Mouse (Mus musculus) liver, embryonic 16.5 days (tissue): ENCODE measurements around the gene Senp6. TPM values are rescaled to one million over a fixed set of nuclear protein-coding genes. Genes with fewer than 3 reads are reported as not detected.
"Not testable (repeated sequence)": the region's sequence is repeated elsewhere in the genome, so short reads cannot be mapped to it uniquely, and the experiment has no call there.

ENCODE experiments used
- ATAC-seq: fragments of 200-750 bp; cut with Nextera tagmentation; 2 replicates; pipeline ENCODE4 v1.8.0; 2017; ENCODE audit warnings: low read depth, mild to moderate bottlenecking, moderate number of reproducible peaks, moderate library complexity
- H3K27ac ChIP-seq: fragments of 300-500 bp; sonication (generic); 2 replicates; pipeline ENCODE4 v1.5.1; 2014; ENCODE audit warnings: mild to moderate bottlenecking, low read length
- H3K27me3 ChIP-seq: fragments of 300-500 bp; sonication (generic); 2 replicates; pipeline ENCODE4 v1.6.1; 2014; ENCODE audit warnings: low read depth, low read length, mixed read lengths; ENCODE audit not compliant: control insufficient read depth, insufficient read depth
- H3K36me3 ChIP-seq: fragments of 300-500 bp; sonication (generic); 2 replicates; pipeline ENCODE4 v1.6.1; 2014; ENCODE audit warnings: mild to moderate bottlenecking; ENCODE audit not compliant: control insufficient read depth, insufficient read depth
- H3K4me1 ChIP-seq: fragments of 300-500 bp; sonication (generic); 2 replicates; pipeline ENCODE4 v1.6.1; 2014; ENCODE audit warnings: low read depth, low read length, mixed read lengths; ENCODE audit not compliant: control insufficient read depth
- H3K4me2 ChIP-seq: fragments of 300-500 bp; sonication (generic); 2 replicates; pipeline ENCODE4 v1.6.1; 2014; ENCODE audit warnings: low read depth, low read length, mixed read lengths
- H3K4me3 ChIP-seq: fragments of 300-500 bp; sonication (generic); 2 replicates; pipeline ENCODE4 v1.5.1; 2014; ENCODE audit warnings: low read depth, mild to moderate bottlenecking, low read length
- H3K9ac ChIP-seq: fragments of 300-500 bp; sonication (generic); 2 replicates; pipeline ENCODE4 v1.6.1; 2014; ENCODE audit warnings: low read depth, low read length
- H3K9me3 ChIP-seq: fragments of 300-500 bp; sonication (generic); replicated peaks from 2 replicates; pipeline ENCODE4 v1.6.1; 2016; ENCODE audit warnings: low read length; ENCODE audit not compliant: control insufficient read depth
- WGBS: fragments of 180-500 bp; shearing (Covaris S2); extraction: QIAGEN DNeasy Blood & Tissue Kit; methylation state at CpG from one replicate; pipeline ENCODE4 v1.1.7; 2014; ENCODE audit not compliant: insufficient replicate concordance; 5-methylcytosine and 5-hydroxymethylcytosine counted together
- polyA plus RNA-seq: library from polyadenylated mRNA; unstranded; fragments of >200 nt; fragmentation: Nextera tagmentation; extraction: Ambion mirVana; gene quantifications from 2 replicates; pipeline ENCODE4 v1.2.1, GENCODE M21; 2015

The Senp6 gene
- polyA plus RNA-seq, 1 experiment from 2014 or later, result 11.8 TPM

- Histone ChIP-seq H3K9me3 (no peaks in the 10 kb centered on the region), H3K27me3 (no peaks in the 10 kb centered on the region), H3K4me2 (no peak overlapping the region), H3K36me3 (no peaks in the 10 kb centered on the region), H3K4me3 (no peak overlapping the region), H3K9ac (no peak overlapping the region), H3K27ac (no peak overlapping the region), H3K4me1 (no peaks in the 10 kb centered on the region)
- WGBS, result 29% methylated on average over 2 of the region's 2 CpGs
- ATAC-seq, result no peak
Measured at GRCm38 (mm10) chr9:80039296-80039815, 27.3 kb upstream of the Senp6 start.

- WGBS, result 82% methylated on average over 4 of the region's 4 CpGs
- ATAC-seq, result not testable (repeated sequence)
Measured at GRCm38 (mm10) chr9:80044301-80044700, 22.4 kb upstream of the Senp6 start.

GRCm38 (mm10) chr9:80049271-80049670, 17.4 kb upstream of the Senp6 start:
- H3K4me3 ChIP-seq, H3K27me3 ChIP-seq, H3K27ac ChIP-seq, H3K4me2 ChIP-seq, H3K9me3 ChIP-seq, H3K9ac ChIP-seq, ATAC-seq, H3K36me3 ChIP-seq, H3K4me1 ChIP-seq: not testable (repeated sequence)
- 47% methylated on average over 5 of the region's 5 CpGs for WGBS

More at GRCm38 (mm10) chr9:80044301-80044700, 22.4 kb upstream of the Senp6 start:
- H3K4me2 ChIP-seq, H3K9ac ChIP-seq, H3K9me3 ChIP-seq, H3K27me3 ChIP-seq, H3K4me3 ChIP-seq, H3K4me1 ChIP-seq, H3K27ac ChIP-seq, H3K36me3 ChIP-seq: not testable (repeated sequence)

DNA sequence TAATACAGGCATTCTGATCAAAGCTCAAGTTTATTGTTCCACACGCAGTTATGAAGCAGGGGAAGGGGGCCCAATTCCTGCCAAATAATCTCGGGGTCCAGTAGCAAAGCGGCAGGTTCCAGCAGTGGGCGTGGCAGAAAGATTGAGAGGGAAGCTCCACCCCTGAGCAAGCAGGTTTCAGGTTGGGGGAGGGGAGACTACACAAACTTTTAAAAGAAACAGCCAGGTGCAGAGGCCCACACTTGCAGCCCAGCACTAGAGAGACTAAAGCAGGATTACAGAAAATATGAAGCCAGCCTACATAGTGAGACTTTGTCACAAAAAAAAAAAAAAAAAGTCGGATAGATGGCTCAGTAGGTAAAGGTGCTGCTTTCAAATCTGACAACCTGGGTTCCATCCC, 13.8 kb upstream of the Senp6 start:
- Histone ChIP-seq H3K4me1 (no peaks in the 10 kb centered on the region), H3K27ac (no peak overlapping the region), H3K4me3 (no peak overlapping the region), H3K9ac (no peak overlapping the region), H3K9me3 (no peaks in the 10 kb centered on the region), H3K4me2 (no peak overlapping the region), H3K36me3 (no peaks in the 10 kb centered on the region), H3K27me3 (no peaks in the 10 kb centered on the region)
- 62% methylated on average over 5 of the region's 5 CpGs for WGBS
- no peak for ATAC-seq

GRCm38 (mm10) chr9:80057690-80058089, 9.0 kb upstream of the Senp6 start:
- Histone ChIP-seq H3K27me3 (no peaks in the 10 kb centered on the region), H3K4me2 (no peak overlapping the region), H3K36me3 (no peaks in the 10 kb centered on the region), H3K9ac (no peak overlapping the region), H3K27ac (no peak overlapping the region), H3K4me1 (no peaks in the 10 kb centered on the region), H3K9me3 (no peaks in the 10 kb centered on the region), H3K4me3 (no peak overlapping the region)
- ATAC-seq, result no peak
- 16% methylated on average over 2 of the region's 2 CpGs for WGBS

GRCm38 (mm10) chr9:80065495-80065894, 1.2 kb upstream of the Senp6 start:
- not testable (repeated sequence) for H3K27me3 ChIP-seq, H3K36me3 ChIP-seq, H3K9ac ChIP-seq, H3K4me3 ChIP-seq, H3K27ac ChIP-seq, H3K9me3 ChIP-seq, ATAC-seq, H3K4me2 ChIP-seq
- peaks cover 11% of the 10 kb centered on the region for H3K4me1 ChIP-seq
- 77% methylated on average over 2 of the region's 2 CpGs for WGBS

GRCm38 (mm10) chr9:80067221-80068027, 721 bp downstream of the Senp6 start:
- Histone ChIP-seq H3K9me3 (no peaks in the 10 kb centered on the region; the same call in none of the 2 replicates), H3K36me3 (no peaks in the 10 kb centered on the region), H3K4me3 (peak overlapping the region; percentile 95), H3K9ac (peak overlapping the region; percentile 94), H3K27ac (peak overlapping the region; percentile 92), H3K4me1 (peaks cover 14% of the 10 kb centered on the region), H3K27me3 (no peaks in the 10 kb centered on the region), H3K4me2 (peak overlapping the region; percentile 83)
- peak; percentile 82 for ATAC-seq
- WGBS, result under 1% methylated on average over 81 of the region's 93 CpGs

GRCm38 (mm10) chr9:80068028-80068515, 1.4 kb downstream of the Senp6 start:
- Histone ChIP-seq H3K4me3 (peak overlapping the region; percentile 95), H3K27ac (peak overlapping the region; percentile 92), H3K36me3 (no peaks in the 10 kb centered on the region), H3K9me3 (no peaks in the 10 kb centered on the region; the same call in none of the 2 replicates), H3K27me3 (no peaks in the 10 kb centered on the region), H3K9ac (peak overlapping the region; percentile 94), H3K4me1 (peaks cover 16% of the 10 kb centered on the region), H3K4me2 (peak overlapping the region; percentile 83)
- ATAC-seq, result no peak
- under 1% methylated on average over 18 of the region's 18 CpGs for WGBS

DNA sequence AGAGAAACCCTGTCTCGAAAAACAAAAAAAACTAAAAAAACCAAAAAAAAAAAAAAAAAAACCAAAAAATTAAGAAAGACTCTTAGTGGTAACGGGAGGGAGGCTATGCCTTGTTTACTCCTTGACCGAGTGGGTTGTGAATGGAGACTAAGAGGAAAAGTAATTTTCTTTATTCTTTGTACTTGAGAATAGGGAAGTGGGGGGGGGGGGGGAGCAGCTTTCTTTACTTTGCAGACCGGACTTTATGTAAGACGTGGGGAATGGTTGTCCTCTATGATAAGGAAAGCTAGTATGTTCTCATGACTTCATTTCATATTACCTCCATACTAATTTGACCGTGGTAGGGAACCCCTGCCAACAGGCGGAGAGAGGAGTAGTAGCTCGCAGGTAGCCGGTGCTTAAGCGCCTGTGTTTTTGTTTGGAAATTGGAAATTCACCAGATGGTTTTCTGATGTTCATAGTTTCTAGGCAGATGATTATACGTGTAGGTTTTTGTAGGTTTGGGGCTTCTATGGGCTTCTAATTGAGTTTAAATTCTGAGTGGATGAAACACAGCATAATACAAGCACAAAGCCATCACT, 2.1 kb downstream of the Senp6 start:
- H3K27me3 ChIP-seq, result no peaks in the 10 kb centered on the region
- no peaks in the 10 kb centered on the region for H3K36me3 ChIP-seq
- peak overlapping the region; percentile 83 for H3K4me2 ChIP-seq
- no peaks in the 10 kb centered on the region; the same call in 1 of the 2 replicates for H3K9me3 ChIP-seq
- H3K9ac ChIP-seq, result peak overlapping the region; percentile 94
- ATAC-seq, result no peak
- H3K4me3 ChIP-seq, result peak overlapping the region; percentile 95
- H3K4me1 ChIP-seq, result peaks cover 17% of the 10 kb centered on the region
- WGBS, result 13% methylated on average over 11 of the region's 11 CpGs
- peak overlapping the region; percentile 52 for H3K27ac ChIP-seq
